Mouse (Mus musculus): Measurements from ENCODE around the gene Cdh22. TPM values are rescaled to one million over a fixed set of nuclear protein-coding genes. Genes with fewer than 3 reads are reported as not detected.

The Cdh22 gene
- polyA plus RNA-seq, 1 experiment from 2014 or later: 6.4 TPM

GRCm38 (mm10) chr2:165129189-165129588 is 105.5 kb downstream of the Cdh22 start:
- Histone ChIP-seq H3K4me3 (ENCODE audit: low read depth, low read length) (no peak overlapping the region), H3K36me3 (ENCODE audit: control insufficient read depth, insufficient read depth, low read length) (no peaks in the 10 kb centered on the region), H3K9ac (ENCODE audit: low read length) (no peak overlapping the region), H3K27ac (ENCODE audit: low read depth, low read length) (no peak overlapping the region), H3K27me3 (ENCODE audit: control insufficient read depth, insufficient read depth, low read length) (peaks cover 2% of the 10 kb centered on the region; the same call in 1 of the 2 replicates), H3K4me1 (ENCODE audit: control insufficient read depth, insufficient read depth, low read length) (peaks cover 47% of the 10 kb centered on the region), H3K9me3 (ENCODE audit: control insufficient read depth, low read length) (no peaks in the 10 kb centered on the region), H3K4me2 (no peak overlapping the region)
- DNase-seq (ENCODE audit: low spot score, missing footprints): no peak
- no peak for ATAC-seq (ENCODE audit: low FRiP score)
- WGBS: 63% methylated on average over 4 of the region's 4 CpGs

- DNase-seq (ENCODE audit: low spot score, missing footprints): no peak
- Histone ChIP-seq H3K4me2 (no peak overlapping the region), H3K9ac (ENCODE audit: low read length) (peak overlapping the region; percentile 30; the same call in 1 of the 2 replicates), H3K27ac (ENCODE audit: low read depth, low read length) (peak overlapping the region; percentile 53), H3K9me3 (ENCODE audit: control insufficient read depth, low read length) (no peaks in the 10 kb centered on the region), H3K36me3 (ENCODE audit: control insufficient read depth, insufficient read depth, low read length) (no peaks in the 10 kb centered on the region), H3K27me3 (ENCODE audit: control insufficient read depth, insufficient read depth, low read length) (peaks cover 2% of the 10 kb centered on the region; the same call in 1 of the 2 replicates), H3K4me1 (ENCODE audit: control insufficient read depth, insufficient read depth, low read length) (peaks cover 26% of the 10 kb centered on the region), H3K4me3 (ENCODE audit: low read depth, low read length) (no peak overlapping the region)
- 24% methylated on average over 10 of the region's 10 CpGs for WGBS
- no peak for ATAC-seq (ENCODE audit: low FRiP score)
Observed at GRCm38 (mm10) chr2:165126896-165127562, 107.6 kb downstream of the Cdh22 start.

- Histone ChIP-seq H3K27ac (ENCODE audit: low read depth, low read length) (no peak overlapping the region), H3K4me2 (no peak overlapping the region), H3K9ac (ENCODE audit: low read length) (no peak overlapping the region), H3K4me1 (ENCODE audit: control insufficient read depth, insufficient read depth, low read length) (peaks cover 12% of the 10 kb centered on the region), H3K36me3 (ENCODE audit: control insufficient read depth, insufficient read depth, low read length) (no peaks in the 10 kb centered on the region), H3K27me3 (ENCODE audit: control insufficient read depth, insufficient read depth, low read length) (peaks cover 2% of the 10 kb centered on the region; the same call in 1 of the 2 replicates), H3K9me3 (ENCODE audit: control insufficient read depth, low read length) (no peaks in the 10 kb centered on the region), H3K4me3 (ENCODE audit: low read depth, low read length) (no peak overlapping the region)
- ATAC-seq (ENCODE audit: low FRiP score) (peak; percentile 42; the same call in 1 of the 2 replicates), DNase-seq (ENCODE audit: low spot score, missing footprints) (peak; percentile 88)
- 35% methylated on average over 10 of the region's 10 CpGs for WGBS
Observed at GRCm38 (mm10) chr2:165121206-165121840, 113.3 kb downstream of the Cdh22 start.

- no peak overlapping the region for H3K4me2 ChIP-seq
- ATAC-seq (ENCODE audit: low FRiP score): no peak
- 85% methylated on average over 9 of the region's 9 CpGs for WGBS
- H3K4me3 ChIP-seq (ENCODE audit: low read depth, low read length): no peak overlapping the region
- no peak overlapping the region for H3K27ac ChIP-seq (ENCODE audit: low read depth, low read length)
- H3K36me3 ChIP-seq (ENCODE audit: control insufficient read depth, insufficient read depth, low read length): no peaks in the 10 kb centered on the region
- no peak for DNase-seq (ENCODE audit: low spot score, missing footprints)
- no peak overlapping the region for H3K9ac ChIP-seq (ENCODE audit: low read length)
- H3K9me3 ChIP-seq (ENCODE audit: control insufficient read depth, low read length): no peaks in the 10 kb centered on the region
- H3K4me1 ChIP-seq (ENCODE audit: control insufficient read depth, insufficient read depth, low read length): peaks cover 12% of the 10 kb centered on the region
- peaks cover 2% of the 10 kb centered on the region; the same call in 1 of the 2 replicates for H3K27me3 ChIP-seq (ENCODE audit: control insufficient read depth, insufficient read depth, low read length)
Observed at GRCm38 (mm10) chr2:165120765-165121164, 113.9 kb downstream of the Cdh22 start.

GRCm38 (mm10) chr2:165113733-165114132 is 120.9 kb downstream of the Cdh22 start:
- no peaks in the 10 kb centered on the region for H3K36me3 ChIP-seq (ENCODE audit: control insufficient read depth, insufficient read depth, low read length)
- H3K4me1 ChIP-seq (ENCODE audit: control insufficient read depth, insufficient read depth, low read length): peaks cover 6% of the 10 kb centered on the region
- H3K9me3 ChIP-seq (ENCODE audit: control insufficient read depth, low read length): no peaks in the 10 kb centered on the region
- no peak overlapping the region for H3K27ac ChIP-seq (ENCODE audit: low read depth, low read length)
- H3K27me3 ChIP-seq (ENCODE audit: control insufficient read depth, insufficient read depth, low read length): peaks cover 38% of the 10 kb centered on the region
- ATAC-seq (ENCODE audit: low FRiP score) (peak; percentile 66), DNase-seq (ENCODE audit: low spot score, missing footprints) (peak; percentile 91)
- H3K4me2 ChIP-seq: no peak overlapping the region
- H3K9ac ChIP-seq (ENCODE audit: low read length): no peak overlapping the region
- H3K4me3 ChIP-seq (ENCODE audit: low read depth, low read length): no peak overlapping the region
- WGBS: 21% methylated on average over 11 of the region's 11 CpGs

GRCm38 (mm10) chr2:165112149-165112548 is 122.5 kb downstream of the Cdh22 start:
- DNase-seq (ENCODE audit: low spot score, missing footprints): peak; percentile 99
- Histone ChIP-seq H3K9ac (ENCODE audit: low read length) (no peak overlapping the region; the same call in 1 of the 2 replicates), H3K27me3 (ENCODE audit: control insufficient read depth, insufficient read depth, low read length) (peaks cover 38% of the 10 kb centered on the region), H3K4me1 (ENCODE audit: control insufficient read depth, insufficient read depth, low read length) (peaks cover 6% of the 10 kb centered on the region), H3K9me3 (ENCODE audit: control insufficient read depth, low read length) (no peaks in the 10 kb centered on the region), H3K27ac (ENCODE audit: low read depth, low read length) (no peak overlapping the region), H3K4me2 (0 out of 2 replicates have a peak overlapping the region, but pooled peaks have one; percentile 20), H3K4me3 (ENCODE audit: low read depth, low read length) (no peak overlapping the region), H3K36me3 (ENCODE audit: control insufficient read depth, insufficient read depth, low read length) (no peaks in the 10 kb centered on the region)
- WGBS: under 1% methylated on average over 54 of the region's 54 CpGs
- ATAC-seq (ENCODE audit: low FRiP score): peak; percentile 73

- DNase-seq (ENCODE audit: low spot score, missing footprints) (no peak), ATAC-seq (ENCODE audit: low FRiP score) (peak; percentile 43; the same call in 1 of the 2 replicates)
- H3K4me2 ChIP-seq: no peak overlapping the region
- no peaks in the 10 kb centered on the region for H3K36me3 ChIP-seq (ENCODE audit: control insufficient read depth, insufficient read depth, low read length)
- 26% methylated on average over 18 of the region's 18 CpGs for WGBS
- no peak overlapping the region for H3K27ac ChIP-seq (ENCODE audit: low read depth, low read length)
- H3K4me1 ChIP-seq (ENCODE audit: control insufficient read depth, insufficient read depth, low read length): peaks cover 6% of the 10 kb centered on the region; the same call in 1 of the 2 replicates
- no peak overlapping the region for H3K9ac ChIP-seq (ENCODE audit: low read length)
- no peaks in the 10 kb centered on the region for H3K9me3 ChIP-seq (ENCODE audit: control insufficient read depth, low read length)
- H3K27me3 ChIP-seq (ENCODE audit: control insufficient read depth, insufficient read depth, low read length): peaks cover 16% of the 10 kb centered on the region
- no peak overlapping the region for H3K4me3 ChIP-seq (ENCODE audit: low read depth, low read length)
Observed at GRCm38 (mm10) chr2:165106585-165106984, 128.1 kb downstream of the Cdh22 start.

GRCm38 (mm10) chr2:165105513-165106079 is 129.1 kb downstream of the Cdh22 start:
- Histone ChIP-seq H3K27me3 (ENCODE audit: control insufficient read depth, insufficient read depth, low read length) (peaks cover 7% of the 10 kb centered on the region), H3K4me1 (ENCODE audit: control insufficient read depth, insufficient read depth, low read length) (peaks cover 6% of the 10 kb centered on the region; the same call in 1 of the 2 replicates), H3K27ac (ENCODE audit: low read depth, low read length) (no peak overlapping the region), H3K9ac (ENCODE audit: low read length) (no peak overlapping the region), H3K4me3 (ENCODE audit: low read depth, low read length) (no peak overlapping the region), H3K4me2 (no peak overlapping the region), H3K36me3 (ENCODE audit: control insufficient read depth, insufficient read depth, low read length) (no peaks in the 10 kb centered on the region), H3K9me3 (ENCODE audit: control insufficient read depth, low read length) (no peaks in the 10 kb centered on the region)
- no peak for DNase-seq (ENCODE audit: low spot score, missing footprints)
- no peak for ATAC-seq (ENCODE audit: low FRiP score)
- 73% methylated on average over 16 of the region's 16 CpGs for WGBS

GRCm38 (mm10) chr2:165102920-165103319 is 131.7 kb downstream of the Cdh22 start:
- Histone ChIP-seq H3K36me3 (ENCODE audit: control insufficient read depth, insufficient read depth, low read length) (no peaks in the 10 kb centered on the region), H3K27me3 (ENCODE audit: control insufficient read depth, insufficient read depth, low read length) (no peaks in the 10 kb centered on the region), H3K4me3 (ENCODE audit: low read depth, low read length) (no peak overlapping the region), H3K4me1 (ENCODE audit: control insufficient read depth, insufficient read depth, low read length) (peaks cover 9% of the 10 kb centered on the region; the same call in 1 of the 2 replicates), H3K4me2 (no peak overlapping the region), H3K9me3 (ENCODE audit: control insufficient read depth, low read length) (no peaks in the 10 kb centered on the region), H3K9ac (ENCODE audit: low read length) (no peak overlapping the region), H3K27ac (ENCODE audit: low read depth, low read length) (no peak overlapping the region)
- DNase-seq (ENCODE audit: low spot score, missing footprints): no peak
- 80% methylated on average over 3 of the region's 3 CpGs for WGBS
- no peak for ATAC-seq (ENCODE audit: low FRiP score)

Measured in midbrain, embryonic 11.5 days (tissue).